Mouse (Mus musculus) olfactory bulb, adult 2 months (tissue): ENCODE measurements around the gene Fhad1.

Experiments
- CTCF ChIP-seq: fragments of 200-500 bp; IDR thresholded peaks from 2 replicates; pipeline ENCODE4 v1.5.1; 2012; ENCODE audit warnings: low read depth, mild to moderate bottlenecking, low read length, moderate library complexity; ENCODE audit not compliant: insufficient read depth
- POLR2A ChIP-seq: fragments of 200-500 bp; IDR thresholded peaks from 2 replicates; pipeline ENCODE4 v1.6.1; 2012; ENCODE audit warnings: mild to moderate bottlenecking, low read depth, low read length, moderate library complexity; ENCODE audit not compliant: insufficient read depth

DNA sequence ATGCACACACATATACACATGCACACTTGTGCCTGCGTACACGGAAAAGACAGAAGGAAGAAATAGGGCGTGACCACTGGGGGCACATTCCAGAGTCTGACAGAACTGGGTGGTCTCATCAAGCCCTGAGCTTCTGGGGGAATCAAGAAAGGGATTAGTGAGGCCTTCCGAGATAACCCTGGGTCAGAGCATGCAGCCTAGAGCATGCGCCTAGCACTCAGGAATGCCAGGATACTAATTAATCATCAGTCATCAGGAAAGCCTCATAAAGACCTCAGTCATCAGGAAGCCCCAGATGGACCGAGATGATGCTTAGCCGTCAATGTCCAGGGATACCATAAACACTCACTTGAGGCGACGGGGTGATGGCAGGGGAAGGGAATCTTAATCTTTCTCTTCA is 135.0 kb downstream of the Fhad1 start:
- no peak for TF ChIP-seq CTCF
- no peak for TF ChIP-seq POLR2A
